Mouse (Mus musculus) frontal cortex, adult (tissue): ENCODE results near the gene Trp53i13.
"Not testable (repeated sequence)": the region's sequence is repeated elsewhere in the genome, so short reads cannot be mapped to it uniquely, and the experiment has no call there.

Experiments
- ATAC-seq: cut with Nextera tagmentation; 2 replicates; pipeline ENCODE4 v1.9.2; 2017; ENCODE audit warnings: mild to moderate bottlenecking, moderate library complexity, mixed read lengths; ENCODE audit not compliant: low TSS enrichment

The Trp53i13 gene

DNA sequence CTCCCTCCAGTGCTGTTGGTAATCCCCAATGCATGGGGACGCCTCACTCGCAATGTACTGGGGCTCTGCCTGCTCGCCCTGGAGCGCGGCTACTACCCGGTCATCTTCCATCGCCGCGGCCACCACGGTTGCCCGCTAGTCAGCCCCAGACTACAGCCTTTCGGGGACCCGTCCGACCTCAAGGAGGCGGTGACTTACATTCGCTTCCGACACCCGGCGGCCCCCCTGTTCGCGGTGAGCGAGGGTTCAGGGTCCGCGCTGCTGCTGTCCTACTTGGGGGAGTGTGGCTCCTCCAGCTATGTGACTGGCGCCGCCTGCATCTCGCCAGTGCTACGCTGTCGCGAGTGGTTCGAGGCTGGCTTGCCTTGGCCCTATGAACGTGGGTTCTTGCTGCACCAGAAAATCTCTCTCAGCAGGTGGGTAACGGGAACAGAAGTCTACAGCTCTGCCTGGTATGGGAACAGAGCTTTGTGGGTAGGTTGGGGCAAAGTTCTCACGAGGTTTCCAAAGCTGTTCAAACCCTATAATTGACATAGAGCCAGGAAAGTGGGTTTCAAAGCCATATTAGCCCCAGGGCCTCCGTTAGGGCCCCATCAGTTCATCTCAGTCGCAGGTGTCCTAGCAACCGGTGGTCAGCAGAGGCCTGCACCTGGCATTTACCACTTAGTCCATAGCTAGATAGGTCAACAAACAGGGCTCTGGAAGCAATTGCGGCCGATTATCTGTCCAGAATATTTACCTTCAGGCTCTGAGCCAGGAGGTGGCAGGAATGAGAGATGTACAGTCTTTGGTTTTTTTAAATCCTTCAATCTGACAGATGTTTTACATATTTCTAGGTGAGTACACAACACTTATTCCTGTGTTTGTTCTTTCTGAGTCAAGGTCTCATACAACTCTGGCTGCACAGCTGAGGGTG is at the start of gene Trp53i13:
TSS of gene Trp53i13 (minus strand) at position 344 of the 916 bp plus-strand sequence.
- ATAC-seq = no peak

DNA sequence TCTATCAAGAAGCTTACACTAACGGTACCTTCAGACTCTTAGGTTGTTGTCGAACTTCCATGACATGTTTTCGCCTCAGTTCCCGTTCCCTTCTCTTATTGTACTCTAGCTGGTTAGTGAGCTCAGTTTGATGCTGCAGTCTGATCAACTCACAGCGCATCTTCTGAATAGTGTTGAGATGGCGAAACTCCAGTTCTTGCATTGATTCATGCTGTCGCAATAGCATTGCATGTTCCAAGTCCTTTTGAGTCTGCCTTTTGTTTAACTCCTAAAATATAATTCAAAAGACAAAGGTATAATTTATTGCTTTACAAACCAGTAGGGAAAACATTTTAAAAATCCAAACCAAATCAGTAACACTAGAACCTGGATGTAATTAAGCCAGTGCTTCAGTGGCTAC is 29.5 kb upstream of the Trp53i13 start:
- no peak for ATAC-seq

DNA sequence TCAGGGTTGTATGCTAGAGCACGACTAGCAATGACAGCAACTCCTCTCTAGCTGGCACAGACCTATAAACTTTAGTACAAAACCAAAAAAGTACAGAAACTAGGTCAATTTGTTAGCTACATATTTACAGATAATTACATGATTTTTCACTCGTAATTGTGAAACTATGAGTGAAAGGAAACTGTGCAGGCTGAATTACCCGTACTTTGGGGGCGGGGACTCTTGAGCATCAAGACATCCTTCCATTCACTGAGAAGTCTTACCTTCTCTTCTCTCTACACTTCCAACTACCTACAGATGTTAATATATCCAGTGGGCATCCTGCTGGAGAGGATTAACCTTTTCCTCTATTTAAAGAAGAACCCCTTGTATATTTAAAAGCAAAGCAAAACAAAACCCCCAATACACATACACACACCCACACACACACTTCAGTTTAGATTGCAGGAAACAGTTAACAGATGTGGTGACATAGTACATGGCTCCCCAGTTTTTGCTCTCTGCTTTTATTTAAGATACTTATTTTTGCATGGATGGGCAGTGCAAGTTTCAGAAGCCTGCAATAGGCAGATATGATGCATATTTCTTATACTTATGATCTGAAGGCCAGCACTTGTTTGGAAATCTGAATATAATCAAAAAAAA is 16.5 kb upstream of the Trp53i13 start:
- no peak for ATAC-seq

DNA sequence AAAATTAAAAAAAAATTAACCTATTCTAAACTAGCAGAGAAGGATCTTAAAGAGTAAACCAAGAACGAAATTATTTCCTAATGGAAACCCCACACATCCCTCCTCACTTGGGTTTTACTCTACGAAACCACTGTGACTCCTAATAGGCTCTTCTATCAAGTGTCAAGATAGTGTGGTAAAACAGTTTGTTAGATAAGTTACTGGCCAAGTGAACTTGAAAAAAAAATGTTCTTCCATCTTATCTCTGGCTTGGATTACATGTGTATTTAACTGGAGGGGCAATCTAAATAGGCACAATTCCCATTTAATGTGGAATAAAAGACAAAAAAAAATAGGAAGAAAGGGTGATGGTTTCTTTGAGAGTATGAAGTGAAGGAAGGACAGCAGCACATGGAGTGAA is 15.1 kb upstream of the Trp53i13 start:
- no peak for ATAC-seq

DNA sequence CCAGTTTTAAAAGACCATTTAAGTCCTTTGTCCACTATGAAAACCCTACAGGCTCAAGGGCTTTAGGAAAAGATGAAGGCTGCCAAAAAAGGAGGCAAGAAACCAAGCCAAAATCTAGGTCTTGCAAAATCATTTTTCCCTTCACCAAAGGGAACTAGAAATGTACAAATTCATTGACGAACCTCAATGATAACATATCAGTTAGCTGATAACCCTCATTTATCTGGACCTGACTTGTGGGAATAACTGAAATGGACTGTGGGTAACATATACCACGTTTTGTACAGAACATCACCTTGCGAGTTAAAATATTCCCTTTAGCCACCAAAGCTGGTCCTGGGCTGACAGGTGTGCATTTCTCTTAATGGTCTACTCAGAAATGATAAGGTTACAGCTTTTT is 13.9 kb upstream of the Trp53i13 start:
- no peak for ATAC-seq

DNA sequence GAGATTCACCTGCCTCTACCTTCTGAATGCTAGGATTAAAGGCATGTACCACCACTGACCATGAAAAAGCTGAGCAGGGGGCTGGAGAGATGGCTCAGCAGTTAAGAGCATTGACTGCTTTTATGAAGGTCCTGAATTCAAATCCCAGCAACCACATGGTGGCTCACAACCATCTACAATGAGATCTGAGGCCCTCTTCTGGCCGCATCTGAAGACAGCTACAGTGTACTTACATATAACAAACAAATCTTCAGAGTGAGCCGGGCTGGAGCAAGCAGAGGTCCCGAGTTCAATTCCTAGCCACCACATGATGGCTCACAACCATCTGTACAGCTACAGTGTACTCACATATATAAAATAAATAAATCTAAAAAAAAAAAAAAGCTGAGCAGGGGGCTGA is 12.6 kb upstream of the Trp53i13 start:
- ATAC-seq = not testable (repeated sequence)

DNA sequence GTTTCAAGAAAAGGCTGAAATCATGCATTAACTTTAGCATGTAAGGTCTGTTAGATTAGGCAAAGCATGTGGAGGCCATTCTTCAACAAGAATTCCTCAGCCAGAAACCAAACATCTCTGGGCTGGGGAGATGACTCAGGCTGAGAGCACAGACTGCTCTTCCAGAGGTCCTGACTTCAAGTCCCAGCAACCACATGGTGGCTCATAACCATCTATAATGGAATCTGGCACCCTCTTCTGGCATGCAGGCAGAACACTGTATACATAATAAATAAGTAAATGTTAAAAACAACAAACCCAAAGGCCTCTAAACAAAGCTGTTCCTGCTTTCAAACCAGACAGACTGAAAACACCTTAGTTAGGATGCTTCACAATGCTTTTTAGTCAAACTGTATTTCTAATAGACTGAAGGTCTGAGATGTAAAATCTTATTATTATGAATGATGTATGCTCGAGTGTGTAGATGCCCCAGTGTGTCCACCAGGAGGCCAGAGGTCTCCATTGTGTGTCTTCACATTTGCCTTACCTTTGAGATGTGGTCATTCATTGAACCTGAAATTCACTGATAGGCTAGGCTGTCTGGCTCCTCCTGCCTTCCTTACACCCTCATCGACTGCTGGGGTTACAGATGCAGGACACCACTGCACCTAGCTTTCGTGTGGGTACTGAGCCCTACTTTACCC is 10.2 kb upstream of the Trp53i13 start:
- ATAC-seq = no peak

DNA sequence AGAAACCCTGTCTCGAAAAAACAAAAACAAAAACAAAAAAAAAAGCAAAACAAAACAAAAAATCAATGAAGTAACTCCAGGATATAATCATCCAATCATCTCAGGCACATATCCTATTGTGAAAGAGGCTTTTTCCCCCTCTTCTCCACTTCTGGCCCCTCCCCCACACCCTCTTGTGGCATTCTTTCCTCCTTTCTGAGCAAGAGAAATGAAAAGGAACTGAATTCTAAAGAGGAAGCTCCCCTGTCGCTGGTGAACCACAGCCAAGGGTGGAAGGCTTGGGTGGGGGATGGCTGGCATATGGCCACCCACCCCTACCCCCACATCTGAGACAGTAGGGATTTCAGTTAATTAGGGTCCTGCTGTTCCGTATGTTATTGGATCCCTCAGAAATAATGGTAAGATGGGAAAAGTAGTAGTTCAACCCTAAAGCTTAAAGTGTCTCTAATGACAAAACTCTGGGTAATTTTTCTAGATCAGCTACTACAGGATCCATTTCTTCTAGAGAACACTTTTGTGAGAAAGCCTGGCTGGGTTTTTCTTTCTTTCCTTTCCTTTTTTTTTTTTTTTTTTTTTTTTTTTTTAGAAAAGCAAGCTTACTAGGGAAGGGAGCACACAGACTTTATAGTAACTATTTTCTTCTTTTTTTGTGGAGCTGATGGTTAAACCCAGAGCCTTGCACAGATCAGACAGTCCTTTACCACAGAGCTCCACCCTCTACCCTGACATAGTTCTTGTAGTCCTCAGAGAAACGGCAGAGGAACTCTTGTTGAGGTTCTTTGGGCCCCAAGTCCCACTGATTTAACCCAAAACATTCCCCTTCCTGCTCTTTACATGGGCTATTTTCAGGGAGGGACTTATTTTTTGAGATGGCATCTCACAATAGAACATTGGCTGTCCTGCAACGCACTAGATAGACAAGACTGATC is 5.1 kb upstream of the Trp53i13 start:
- no peak for ATAC-seq

DNA sequence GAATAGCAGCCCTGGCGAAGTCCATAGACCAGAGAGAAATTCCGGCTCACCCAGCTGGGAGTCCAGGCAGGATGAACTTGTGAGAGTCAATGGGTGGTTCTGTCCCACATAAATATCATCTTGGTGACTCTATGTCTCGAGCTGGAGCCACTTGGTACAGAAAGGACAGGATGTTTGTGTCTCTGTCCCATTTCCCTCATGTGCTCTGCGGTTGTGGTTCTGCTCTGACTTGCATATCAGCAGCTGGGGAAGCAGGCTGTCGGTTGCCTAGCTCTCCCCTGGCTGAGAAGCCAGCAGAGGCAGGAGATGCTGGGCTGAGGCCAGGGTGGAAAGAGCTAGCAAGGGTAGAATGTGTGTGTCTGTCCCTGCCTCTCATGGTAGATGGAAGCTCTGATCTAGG is 3.3 kb upstream of the Trp53i13 start, which contains the start of gene Gm10392:
TSS of gene Gm10392 (minus strand) at position 156 of the 400 bp plus-strand sequence.
- no peak for ATAC-seq

DNA sequence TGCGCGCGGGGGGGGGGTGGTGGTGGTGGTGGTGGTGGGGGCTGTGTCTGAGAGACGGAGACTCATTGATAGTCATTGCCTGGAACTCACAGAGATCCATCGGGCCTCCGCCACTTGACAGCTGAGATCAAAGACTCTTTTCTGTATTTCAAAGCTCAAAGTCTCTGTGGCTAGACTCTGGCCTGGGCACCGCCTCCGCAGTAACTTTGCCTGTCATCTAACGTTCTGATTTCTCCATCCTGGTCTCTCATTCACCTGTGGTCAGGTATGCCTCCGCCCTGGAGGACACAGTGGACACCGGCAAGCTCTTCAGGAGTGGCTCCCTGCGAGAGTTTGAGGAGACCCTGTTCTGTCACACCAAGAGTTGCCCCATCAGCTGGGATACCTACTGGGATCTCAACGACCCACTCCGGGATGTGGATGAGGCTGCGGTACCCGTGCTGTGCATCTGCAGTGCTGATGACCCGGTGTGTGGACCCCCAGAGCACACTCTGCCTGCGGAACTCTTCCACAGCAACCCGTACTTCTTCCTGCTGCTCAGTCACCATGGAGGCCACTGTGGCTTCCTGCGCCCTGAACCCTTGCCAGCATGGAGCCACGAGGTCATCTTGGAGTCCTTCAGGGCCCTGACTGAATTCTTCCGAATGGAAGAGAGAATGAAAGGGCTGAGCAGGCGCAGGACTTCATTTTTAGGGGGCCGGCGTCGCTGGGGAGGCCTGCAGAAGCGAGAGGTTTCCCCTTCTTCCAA is 2.4 kb upstream of the Trp53i13 start:
- ATAC-seq = no peak

DNA sequence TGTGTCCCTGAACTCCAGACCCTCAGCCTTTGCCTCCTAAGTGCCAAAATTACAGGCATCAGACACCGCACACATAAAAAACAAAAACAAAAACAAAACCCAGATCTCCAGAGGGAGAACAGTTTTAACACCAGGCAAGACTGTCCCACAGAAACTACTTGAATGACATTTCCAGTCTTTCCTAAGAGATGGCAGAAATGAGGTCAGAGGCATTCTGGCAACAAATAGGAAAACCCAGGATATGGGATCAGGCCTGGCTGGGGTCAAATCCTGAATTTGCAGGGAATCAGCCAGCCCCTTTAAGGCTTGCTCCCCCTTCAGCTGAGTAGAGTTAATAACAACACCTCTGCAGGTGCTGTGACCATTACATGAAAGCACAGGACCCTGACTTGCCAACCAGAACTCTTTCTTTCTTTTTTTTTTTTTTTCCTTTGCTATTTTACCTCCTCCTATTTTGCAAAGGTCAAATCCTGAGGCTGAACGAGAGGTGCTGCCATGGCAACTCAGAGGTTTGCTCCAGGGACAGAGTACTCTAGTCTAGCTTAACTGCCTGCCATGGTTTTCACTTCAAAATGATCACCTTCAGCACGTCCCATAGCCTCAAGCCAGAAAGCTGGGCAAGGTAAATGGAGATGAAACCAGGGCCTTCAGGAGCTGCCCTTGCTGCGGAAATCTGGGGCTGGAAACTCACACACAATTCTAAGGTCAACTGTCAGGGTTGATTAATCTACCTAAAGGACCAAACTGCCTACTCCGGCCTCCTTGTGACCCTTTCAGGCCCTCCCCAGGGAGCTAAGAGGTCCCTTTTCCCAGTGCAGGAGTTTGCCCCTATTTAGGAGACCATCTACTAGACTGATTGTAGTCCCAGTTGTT is 1.0 kb upstream of the Trp53i13 start:
- ATAC-seq = no peak

DNA sequence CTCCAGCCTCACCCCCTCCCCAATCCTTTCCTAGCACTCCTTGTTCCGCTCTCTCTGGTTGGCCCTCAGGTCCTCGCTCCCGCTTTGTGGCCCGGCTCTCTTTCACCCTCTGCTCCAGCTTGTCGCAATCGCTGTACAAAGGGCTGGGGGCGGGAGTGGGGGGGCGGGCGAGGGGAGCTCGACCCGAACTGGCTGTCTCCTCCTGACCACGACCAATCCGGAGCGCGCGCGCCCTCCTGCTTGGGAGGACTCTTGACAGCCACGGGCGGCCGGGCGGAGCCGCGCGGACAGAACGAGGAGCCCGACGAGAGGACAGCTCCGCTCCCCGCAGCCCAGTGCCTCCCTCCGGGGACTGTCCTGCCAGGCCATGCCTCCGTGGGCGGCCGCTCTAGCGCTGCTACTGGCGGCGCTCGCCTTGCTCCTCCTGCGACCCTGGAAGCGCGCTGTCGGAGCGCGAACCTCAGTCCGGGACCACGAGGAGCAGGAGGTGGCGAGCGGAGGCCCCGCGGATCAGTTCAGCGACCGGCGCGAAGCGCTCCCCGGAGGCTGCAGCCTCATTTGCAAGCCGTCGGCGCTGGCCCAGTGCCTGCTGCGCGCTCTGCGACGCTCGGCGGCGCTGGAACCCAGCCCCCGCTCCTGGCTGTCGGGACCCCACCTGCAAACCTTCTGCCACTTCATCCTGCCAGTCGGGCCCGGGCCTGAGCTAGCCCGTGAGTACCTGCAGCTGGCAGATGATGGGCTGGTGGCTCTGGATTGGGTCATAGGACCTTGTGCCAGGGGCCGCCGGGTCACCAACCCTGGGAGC is 746 bp downstream of the Trp53i13 start, which contains the start of gene Abhd15:
TSS of gene Abhd15 (plus strand) at position 290 of the 805 bp plus-strand sequence.
- ATAC-seq = peak; percentile 56

DNA sequence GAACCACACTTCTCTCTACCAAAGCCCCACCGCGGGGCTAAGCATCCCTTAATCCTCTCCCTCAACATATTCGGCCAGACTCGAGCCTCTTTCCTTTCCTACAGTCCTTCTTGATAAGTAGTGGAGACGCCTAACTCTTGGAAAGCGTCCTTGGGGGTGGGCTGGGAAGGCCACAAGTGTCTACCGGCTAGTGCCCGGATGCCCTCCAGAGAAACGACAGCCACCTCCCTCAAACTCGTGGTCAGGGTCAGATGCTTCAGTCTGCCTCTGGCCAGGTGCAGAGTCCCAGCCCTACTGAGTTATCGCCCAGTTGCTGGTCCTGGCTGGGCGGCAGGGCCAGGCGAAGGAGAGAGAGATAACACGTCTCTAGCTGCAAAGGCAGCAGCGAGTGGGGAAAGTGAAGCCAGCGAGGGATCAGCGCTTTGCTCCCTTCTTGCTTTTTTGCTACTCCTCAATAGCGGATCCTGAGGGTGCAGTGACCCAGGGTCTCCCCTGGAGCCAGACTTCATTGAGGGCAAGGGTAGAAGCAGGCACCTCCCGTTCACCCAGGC is 1.4 kb downstream of the Trp53i13 start:
- ATAC-seq = no peak

DNA sequence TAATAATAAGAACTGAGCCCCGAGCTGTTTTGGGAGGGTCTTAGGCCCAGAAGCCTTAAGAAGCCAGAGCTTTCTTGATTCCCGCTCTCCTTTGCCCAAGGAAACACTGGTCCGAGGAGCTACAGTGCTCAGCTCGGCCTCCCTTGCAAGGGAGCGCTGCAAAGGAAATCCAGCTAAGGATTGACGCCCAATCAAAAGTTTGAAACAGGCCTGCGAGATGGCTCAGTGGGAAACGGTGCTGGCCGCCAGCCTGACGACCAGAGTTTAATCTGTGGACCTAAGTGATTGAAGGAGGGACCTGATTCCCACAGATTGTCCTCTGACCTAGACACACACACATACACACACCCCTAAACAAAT is 2.0 kb downstream of the Trp53i13 start:
- no peak for ATAC-seq

DNA sequence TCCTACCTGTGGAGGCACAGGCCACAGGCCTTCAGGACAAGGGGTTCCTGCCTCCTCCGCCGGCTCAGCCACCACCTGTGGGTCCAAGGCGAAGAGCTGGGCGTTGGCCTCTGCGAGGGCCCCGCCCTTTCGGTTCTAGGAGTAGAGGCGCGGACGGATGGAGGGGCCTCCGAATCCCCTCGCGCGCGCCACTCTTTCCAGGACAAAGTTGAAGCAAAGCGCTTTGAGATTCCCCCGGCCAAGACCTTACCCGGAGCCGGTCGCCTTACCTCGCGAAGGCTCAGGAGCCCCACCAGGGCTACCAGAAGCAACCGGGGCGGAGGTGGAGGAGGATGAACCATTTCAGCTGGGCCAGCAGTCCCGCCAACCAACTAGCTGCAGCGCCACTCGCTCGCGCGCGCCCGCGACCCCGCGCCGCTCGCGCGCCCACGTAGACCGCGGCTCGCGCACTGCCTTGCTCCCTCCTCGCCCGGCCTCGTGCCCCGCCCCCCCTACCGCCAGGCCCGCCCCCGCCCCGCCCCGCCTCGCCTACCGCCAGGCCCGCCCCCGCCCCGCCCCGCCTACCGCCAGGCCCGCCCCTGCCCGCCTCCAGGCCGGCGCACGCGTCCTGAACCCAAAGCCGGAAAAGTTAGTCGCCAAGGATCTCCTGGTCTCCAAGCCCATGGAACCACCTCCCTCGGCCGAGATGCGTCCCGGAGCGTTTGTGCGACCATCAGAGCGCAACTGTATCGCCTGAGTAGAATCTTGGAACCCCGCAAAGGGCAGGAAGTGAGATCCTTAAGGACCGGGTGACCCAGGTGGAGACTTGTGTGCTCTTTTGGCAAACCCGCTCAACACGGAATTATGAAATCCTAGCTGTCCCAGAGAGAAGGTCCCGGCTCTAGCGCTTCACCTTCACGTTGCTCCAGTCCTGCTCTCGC is 2.6 kb downstream of the Trp53i13 start:
- 0 out of 2 replicates have a peak, but pooled peaks have one; percentile 31 for ATAC-seq

DNA sequence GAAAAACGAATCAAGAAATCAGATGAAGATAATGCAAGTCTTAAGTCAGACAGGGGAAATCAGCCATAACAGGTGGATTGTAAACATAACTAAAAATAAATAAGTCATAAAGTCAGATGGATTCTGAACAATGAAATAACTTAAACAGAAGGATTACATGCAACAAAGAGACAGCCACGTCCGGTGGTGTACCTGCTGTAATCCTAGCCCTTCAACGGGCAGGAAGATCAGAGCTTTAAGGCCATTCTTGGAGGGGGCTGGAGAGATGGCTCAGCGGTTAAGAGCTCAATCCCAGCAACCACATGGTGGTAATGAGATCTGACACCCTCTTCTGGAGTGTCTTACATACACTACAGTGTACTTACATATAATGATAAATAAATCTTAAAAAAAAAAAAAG is 4.4 kb downstream of the Trp53i13 start:
- no peak for ATAC-seq
